Mouse (Mus musculus): Measurements from ENCODE around the gene Mlip. TPM values are rescaled to one million over a fixed set of nuclear protein-coding genes. Genes with fewer than 3 reads are reported as not detected.
A peak's percentile ranks its signal among the peaks of the same experiment; 100 is the strongest.

Gene Mlip
- polyA plus RNA-seq, 1 experiment from 2014 or later = 1.4 TPM

DNA sequence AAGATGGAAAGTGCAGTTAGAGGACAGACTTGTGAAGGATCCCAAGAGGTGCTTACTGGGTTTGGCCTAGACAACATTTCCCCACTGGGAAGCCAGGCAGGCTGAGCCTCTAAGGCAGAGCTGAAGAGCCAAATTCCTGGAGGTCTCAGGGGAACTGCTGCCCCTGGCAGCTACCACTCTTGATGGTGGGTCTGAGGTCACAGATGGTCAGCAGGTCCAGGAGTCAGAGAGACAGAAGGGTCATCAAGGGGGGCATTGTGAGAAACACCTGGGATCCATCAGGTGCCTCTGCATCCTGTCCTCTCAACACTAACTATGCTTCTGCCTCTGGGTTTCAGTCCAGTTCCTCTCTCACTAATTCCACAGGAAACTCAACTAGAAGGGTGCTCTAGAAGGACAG lies 10.1 kb upstream of the Mlip start:
- H3K4me2 ChIP-seq (ENCODE audit: low read depth, low read length) = no peak overlapping the region
- no peak overlapping the region for H3K9ac ChIP-seq (replicated peaks; ENCODE audit: low read depth, low read length)
- H3K27me3 ChIP-seq (ENCODE audit: control insufficient read depth, insufficient read depth, low read length) = no peaks in the 10 kb centered on the region
- no peak overlapping the region for H3K27ac ChIP-seq (ENCODE audit: low read depth, low read length)
- no peak overlapping the region for H3K4me3 ChIP-seq (ENCODE audit: low read depth, low read length)
- no peaks in the 10 kb centered on the region for H3K36me3 ChIP-seq (ENCODE audit: control insufficient read depth, insufficient read depth, low read length)
- no peaks in the 10 kb centered on the region for H3K4me1 ChIP-seq (ENCODE audit: control insufficient read depth, insufficient read depth, low read length)
- ATAC-seq (ENCODE audit: low read depth) = no peak
- H3K9me3 ChIP-seq (ENCODE audit: control insufficient read depth, low read length) = no peaks in the 10 kb centered on the region

DNA sequence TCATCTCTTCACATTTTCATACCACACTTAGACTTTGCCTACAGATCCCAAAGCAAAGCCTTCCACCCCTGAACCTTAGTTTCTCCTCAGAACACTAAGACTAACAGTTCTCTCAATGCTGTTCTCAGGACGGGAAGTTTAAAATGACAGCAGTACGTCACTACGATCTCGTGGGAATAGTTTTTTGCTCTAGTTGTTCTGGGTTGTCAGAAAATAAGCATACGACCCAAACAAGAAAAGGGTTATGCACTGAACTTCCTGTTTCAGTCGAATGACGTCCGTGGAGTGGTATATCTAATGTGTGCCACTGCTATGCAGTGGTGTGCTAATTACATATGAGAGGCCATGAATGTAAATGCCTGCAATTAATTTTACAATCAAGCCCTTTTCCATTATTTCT lies 7.9 kb upstream of the Mlip start:
- Histone ChIP-seq H3K27ac (ENCODE audit: low read depth, low read length) (no peak overlapping the region), H3K9ac (replicated peaks; ENCODE audit: low read depth, low read length) (no peak overlapping the region), H3K4me2 (ENCODE audit: low read depth, low read length) (no peak overlapping the region), H3K4me3 (ENCODE audit: low read depth, low read length) (no peak overlapping the region), H3K4me1 (ENCODE audit: control insufficient read depth, insufficient read depth, low read length) (no peaks in the 10 kb centered on the region), H3K27me3 (ENCODE audit: control insufficient read depth, insufficient read depth, low read length) (no peaks in the 10 kb centered on the region), H3K9me3 (ENCODE audit: control insufficient read depth, low read length) (no peaks in the 10 kb centered on the region), H3K36me3 (ENCODE audit: control insufficient read depth, insufficient read depth, low read length) (no peaks in the 10 kb centered on the region)
- WGBS = 72% methylated on average over 8 of the region's 8 CpGs
- no peak for ATAC-seq (ENCODE audit: low read depth)

- Histone ChIP-seq H3K9ac (replicated peaks; ENCODE audit: low read depth, low read length) (no peak overlapping the region), H3K4me2 (ENCODE audit: low read depth, low read length) (no peak overlapping the region), H3K4me3 (ENCODE audit: low read depth, low read length) (no peak overlapping the region), H3K27ac (ENCODE audit: low read depth, low read length) (no peak overlapping the region), H3K36me3 (ENCODE audit: control insufficient read depth, insufficient read depth, low read length) (no peaks in the 10 kb centered on the region), H3K27me3 (ENCODE audit: control insufficient read depth, insufficient read depth, low read length) (no peaks in the 10 kb centered on the region), H3K4me1 (ENCODE audit: control insufficient read depth, insufficient read depth, low read length) (no peaks in the 10 kb centered on the region), H3K9me3 (ENCODE audit: control insufficient read depth, low read length) (no peaks in the 10 kb centered on the region)
- WGBS = 69% methylated on average over 10 of the region's 10 CpGs
- ATAC-seq (ENCODE audit: low read depth) = peak; percentile 66
Measured at GRCm38 (mm10) chr9:77359278-77359973, 6.7 kb upstream of the Mlip start.

GRCm38 (mm10) chr9:77353942-77354341 lies 1.2 kb upstream of the Mlip start:
- Histone ChIP-seq H3K27me3 (ENCODE audit: control insufficient read depth, insufficient read depth, low read length) (no peaks in the 10 kb centered on the region), H3K9ac (replicated peaks; ENCODE audit: low read depth, low read length) (no peak overlapping the region), H3K4me2 (ENCODE audit: low read depth, low read length) (no peak overlapping the region), H3K4me3 (ENCODE audit: low read depth, low read length) (no peak overlapping the region), H3K9me3 (ENCODE audit: control insufficient read depth, low read length) (peaks cover 3% of the 10 kb centered on the region; the same call in 1 of the 2 replicates), H3K4me1 (ENCODE audit: control insufficient read depth, insufficient read depth, low read length) (no peaks in the 10 kb centered on the region), H3K27ac (ENCODE audit: low read depth, low read length) (no peak overlapping the region), H3K36me3 (ENCODE audit: control insufficient read depth, insufficient read depth, low read length) (no peaks in the 10 kb centered on the region)
- no peak for ATAC-seq (ENCODE audit: low read depth)
- 86% methylated on average over 4 of the region's 4 CpGs for WGBS

- H3K36me3 ChIP-seq (ENCODE audit: control insufficient read depth, insufficient read depth, low read length) = no peaks in the 10 kb centered on the region
- H3K27ac ChIP-seq (ENCODE audit: low read depth, low read length) = no peak overlapping the region
- 80% methylated on average over 7 of the region's 7 CpGs for WGBS
- H3K4me3 ChIP-seq (ENCODE audit: low read depth, low read length) = no peak overlapping the region
- no peaks in the 10 kb centered on the region for H3K9me3 ChIP-seq (ENCODE audit: control insufficient read depth, low read length)
- ATAC-seq (ENCODE audit: low read depth) = no peak
- H3K4me2 ChIP-seq (ENCODE audit: low read depth, low read length) = no peak overlapping the region
- H3K27me3 ChIP-seq (ENCODE audit: control insufficient read depth, insufficient read depth, low read length) = no peaks in the 10 kb centered on the region
- H3K4me1 ChIP-seq (ENCODE audit: control insufficient read depth, insufficient read depth, low read length) = no peaks in the 10 kb centered on the region
- H3K9ac ChIP-seq (replicated peaks; ENCODE audit: low read depth, low read length) = no peak overlapping the region
Measured at GRCm38 (mm10) chr9:77347704-77348103, 5.1 kb downstream of the Mlip start.

- no peaks in the 10 kb centered on the region for H3K27me3 ChIP-seq (ENCODE audit: control insufficient read depth, insufficient read depth, low read length)
- no peaks in the 10 kb centered on the region for H3K36me3 ChIP-seq (ENCODE audit: control insufficient read depth, insufficient read depth, low read length)
- no peak overlapping the region for H3K4me3 ChIP-seq (ENCODE audit: low read depth, low read length)
- H3K9me3 ChIP-seq (ENCODE audit: control insufficient read depth, low read length) = no peaks in the 10 kb centered on the region
- H3K9ac ChIP-seq (replicated peaks; ENCODE audit: low read depth, low read length) = no peak overlapping the region
- no peak overlapping the region for H3K4me2 ChIP-seq (ENCODE audit: low read depth, low read length)
- 0 out of 2 replicates have a peak, but pooled peaks cover 3% of the 10 kb centered on the region for H3K4me1 ChIP-seq (ENCODE audit: control insufficient read depth, insufficient read depth, low read length)
- WGBS = 76% methylated on average over 7 of the region's 7 CpGs
- no peak overlapping the region for H3K27ac ChIP-seq (ENCODE audit: low read depth, low read length)
- no peak for ATAC-seq (ENCODE audit: low read depth)
Measured at GRCm38 (mm10) chr9:77344318-77344717, 8.5 kb downstream of the Mlip start.

- Histone ChIP-seq H3K9me3 (ENCODE audit: control insufficient read depth, low read length) (no peaks in the 10 kb centered on the region), H3K4me1 (ENCODE audit: control insufficient read depth, insufficient read depth, low read length) (0 out of 2 replicates have a peak, but pooled peaks cover 3% of the 10 kb centered on the region), H3K9ac (replicated peaks; ENCODE audit: low read depth, low read length) (0 out of 2 replicates have a peak overlapping the region, but pooled peaks have one; percentile 7), H3K4me2 (ENCODE audit: low read depth, low read length) (peak overlapping the region; percentile 32), H3K4me3 (ENCODE audit: low read depth, low read length) (no peak overlapping the region), H3K36me3 (ENCODE audit: control insufficient read depth, insufficient read depth, low read length) (no peaks in the 10 kb centered on the region), H3K27me3 (ENCODE audit: control insufficient read depth, insufficient read depth, low read length) (no peaks in the 10 kb centered on the region), H3K27ac (ENCODE audit: low read depth, low read length) (peak overlapping the region; percentile 2; the same call in 1 of the 2 replicates)
- peak; percentile 63 for ATAC-seq (ENCODE audit: low read depth)
- WGBS = 39% methylated on average over 18 of the region's 18 CpGs
Measured at GRCm38 (mm10) chr9:77340159-77340862, 12.5 kb downstream of the Mlip start.

DNA sequence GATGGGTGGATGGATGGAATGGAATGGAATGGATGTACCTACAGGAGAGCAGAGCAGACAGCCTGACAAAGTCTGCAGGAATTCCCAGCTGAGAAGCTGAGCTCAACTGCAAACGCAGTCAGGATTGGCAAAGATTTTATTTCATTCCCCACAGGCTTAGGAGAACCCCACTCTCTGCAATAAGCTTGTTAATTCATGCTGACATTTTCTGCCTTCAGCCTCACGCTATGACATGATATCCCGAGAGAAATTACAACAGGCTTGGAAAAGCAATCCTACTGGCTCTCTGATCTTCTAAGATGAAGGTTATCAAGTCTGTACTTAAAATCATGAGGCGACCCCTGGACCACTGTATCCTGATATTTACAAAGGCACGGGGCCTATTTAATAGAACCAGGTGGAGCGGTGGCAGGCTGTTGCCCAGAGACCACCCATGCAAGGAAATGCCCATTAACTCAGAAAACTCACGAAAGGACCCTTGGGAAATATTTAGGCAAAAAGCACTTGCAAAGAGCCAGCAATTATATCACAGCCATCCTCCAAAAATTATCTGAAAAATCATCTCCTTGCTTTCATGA lies 13.1 kb downstream of the Mlip start:
- Histone ChIP-seq H3K9me3 (ENCODE audit: control insufficient read depth, low read length) (no peaks in the 10 kb centered on the region), H3K4me1 (ENCODE audit: control insufficient read depth, insufficient read depth, low read length) (0 out of 2 replicates have a peak, but pooled peaks cover 3% of the 10 kb centered on the region), H3K4me3 (ENCODE audit: low read depth, low read length) (no peak overlapping the region), H3K9ac (replicated peaks; ENCODE audit: low read depth, low read length) (no peak overlapping the region), H3K27me3 (ENCODE audit: control insufficient read depth, insufficient read depth, low read length) (no peaks in the 10 kb centered on the region), H3K27ac (ENCODE audit: low read depth, low read length) (peak overlapping the region; percentile 2; the same call in 1 of the 2 replicates), H3K36me3 (ENCODE audit: control insufficient read depth, insufficient read depth, low read length) (no peaks in the 10 kb centered on the region), H3K4me2 (ENCODE audit: low read depth, low read length) (peak overlapping the region; percentile 32; the same call in 1 of the 2 replicates)
- WGBS = 50% methylated on average over 7 of the region's 7 CpGs
- 0 out of 2 replicates have a peak, but pooled peaks have one; percentile 28 for ATAC-seq (ENCODE audit: low read depth)

DNA sequence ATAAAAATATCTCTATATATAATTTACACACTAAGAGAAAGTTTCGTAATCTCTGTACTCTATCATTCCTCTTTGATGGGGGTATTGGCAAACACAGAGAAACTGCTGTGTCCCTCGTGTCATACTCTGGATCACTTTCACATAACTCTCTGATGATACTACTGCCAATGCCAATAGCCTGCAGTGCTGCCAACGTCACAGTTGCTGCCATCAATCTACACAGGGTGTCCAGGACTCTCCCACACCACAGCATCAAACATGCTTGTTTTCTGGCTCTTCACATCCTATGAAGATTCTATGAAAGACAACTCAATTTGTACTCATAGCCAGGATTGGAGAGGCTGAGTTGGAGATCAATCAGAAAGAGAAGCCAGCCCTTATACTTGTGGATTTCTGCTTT lies 17.4 kb downstream of the Mlip start:
- Histone ChIP-seq H3K4me1 (ENCODE audit: control insufficient read depth, insufficient read depth, low read length) (0 out of 2 replicates have a peak, but pooled peaks cover 3% of the 10 kb centered on the region), H3K27me3 (ENCODE audit: control insufficient read depth, insufficient read depth, low read length) (no peaks in the 10 kb centered on the region), H3K27ac (ENCODE audit: low read depth, low read length) (no peak overlapping the region), H3K4me2 (ENCODE audit: low read depth, low read length) (no peak overlapping the region), H3K4me3 (ENCODE audit: low read depth, low read length) (no peak overlapping the region), H3K9me3 (ENCODE audit: control insufficient read depth, low read length) (no peaks in the 10 kb centered on the region), H3K36me3 (ENCODE audit: control insufficient read depth, insufficient read depth, low read length) (no peaks in the 10 kb centered on the region), H3K9ac (replicated peaks; ENCODE audit: low read depth, low read length) (no peak overlapping the region)
- no peak for ATAC-seq (ENCODE audit: low read depth)
- 88% methylated on average over 3 of the region's 3 CpGs for WGBS
